8 mouse cellular contexts compared by ENCODE assay signal in the genomic region with DNA sequence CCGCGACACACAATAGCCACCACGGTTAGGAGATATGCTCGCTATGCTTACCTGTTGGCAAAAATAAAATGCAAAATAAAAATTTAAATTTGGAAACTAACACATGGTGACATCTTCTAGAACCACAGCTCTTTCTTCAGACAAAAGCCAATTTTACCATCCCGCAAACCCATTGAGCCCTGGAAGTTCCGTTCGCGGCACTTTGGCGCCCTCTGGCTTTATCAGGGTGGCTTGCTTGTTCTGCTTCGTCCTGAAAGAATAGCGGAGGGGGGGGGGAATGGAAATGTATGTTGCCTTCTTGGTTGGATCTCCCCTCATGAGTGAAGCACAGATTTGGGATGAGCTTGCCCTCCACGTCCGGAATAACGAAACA. TPM values are rescaled to one million over a fixed set of nuclear protein-coding genes. Genes with fewer than 3 reads are reported as not detected.
A peak's percentile ranks its signal among the peaks of the same experiment; 100 is the strongest.
DNase-seq lines count a peak whose midpoint lies in the region; ATAC-seq lines count a peak whose summit lies in the region.

No protein-coding gene starts in this region.

- peak; percentile 72 for ATAC-seq in common myeloid progenitor, adult 5-6 weeks (replicated peaks; ENCODE audit: low read depth, poor library complexity, severe bottlenecking)
- peak; percentile 73 for ATAC-seq in inflammation-experienced regulatory T-cells, adult 6 months
- peak; percentile 76 for ATAC-seq in megakaryocyte progenitor cell, adult 5-6 weeks (replicated peaks; ENCODE audit: poor library complexity)

- intact Hi-C loops in gastrocnemius, postnatal 14 days (cut with DNase I; ENCODE audit: low total_unique reads), result loop anchor here (5.0 to 10.0 kb wide), 3 partner anchors 140 to 690 kb away; no protein-coding TSS in a partner anchor
- intact Hi-C loops in left cerebral cortex, postnatal 10 days (cut with DNase I), result loop anchor here (2.0 to 10.0 kb wide), 8 partner anchors 52 to 817 kb away; no protein-coding TSS in a partner anchor

- peak; percentile 93 for DNase-seq in ZHBTc4 (ENCODE audit: low read depth, low spot score)
- DNase-seq in gastrocnemius, postnatal 14 days, result peak; percentile 79
- peak; percentile 89 to 90 for DNase-seq in left cerebral cortex, postnatal 10 days (ENCODE audit: extremely low spot score in 1 of 2, low spot score in 2 of 2)
- peak; percentile 90 for DNase-seq in right cerebral cortex, postnatal 14 days
- DNase-seq in urinary bladder, postnatal 25 days (ENCODE audit: low spot score), result peak; percentile 77

RNA-seq across cellular contexts. Expression of a gene that starts 1.2 kb away (rescaled TPM):
- total RNA-seq in common myeloid progenitor, adult 5-6 weeks (2017), result 18.6 and 22.4 TPM in 2 replicates
- 1 to 10 TPM; 6.9 to 9.5 TPM for total RNA-seq in gastrocnemius, postnatal 14 days (2021)
- under 1 TPM in 1 of 3 experiments, not detected in 2; 0.51 TPM for polyA plus RNA-seq in inflammation-experienced regulatory T-cells, adult 6 months (2017; shearing (Covaris generic))
- total RNA-seq in left cerebral cortex, postnatal 10 days (2021), result 1,000 to 10,000 TPM; 1,244 to 1,287 TPM
- total RNA-seq in megakaryocyte progenitor cell, adult 5-6 weeks (2015), result 3.8 and 5.3 TPM in 2 replicates
- 3.0 and 4.7 TPM in 2 replicates for total RNA-seq in megakaryocyte progenitor cell, adult 5-6 weeks (2017)

Comparison
In these comparisons a context has a peak if more than half of its experiments do, and no peak if none do; other contexts are left out.
1. Peak in every context shown above with its lines: DNase-seq and ATAC-seq.
2. RNA of a gene that starts 1.2 kb away (total RNA-seq): 1,244 to 1,287 TPM in left cerebral cortex, postnatal 10 days; 18.6 to 22.4 TPM in common myeloid progenitor, adult 5-6 weeks, 6.9 to 9.5 TPM in gastrocnemius, postnatal 14 days and 3.0 to 5.3 TPM in megakaryocyte progenitor cell, adult 5-6 weeks; every median in the first group is over 10 times any median in the second.